In genomic region chr14:18238131-18238749, GRCm38 (mm10) we compare ENCODE assay signal across 1 mouse cellular context.
A peak's percentile ranks its signal among the peaks of the same experiment; 100 is the strongest.
TF ChIP-seq lines count a peak whose summit lies in the region.

No protein-coding gene starts in this region.

TF ChIP-seq in MEL, 35 proteins besides CTCF, POLR2A, EP300 and RAD21 (continued from another document):
- TF ChIP-seq POLR2AphosphoS2 (IDR thresholded peaks at IDR 0.05; ENCODE audit: low read length) (no peak; the same call in 1 of the 2 replicates), E2F4 (IDR thresholded peaks at IDR 0.05; ENCODE audit: borderline replicate concordance, low read depth, low read length) (no peak), SIN3A (IDR thresholded peaks at IDR 0.05; ENCODE audit: low read length) (peak; percentile 98), TCF12 (IDR thresholded peaks at IDR 0.05; ENCODE audit: low read depth, low read length) (no peak), USF1 (IDR thresholded peaks at IDR 0.05; ENCODE audit: low read depth, low read length) (peak; percentile 92), MYC (IDR thresholded peaks at IDR 0.05; ENCODE audit: low read depth, low read length) (peak; percentile 54), MAFK (IDR thresholded peaks at IDR 0.05; ENCODE audit: borderline replicate concordance, low read depth, low read length) (no peak), KAT2A (conservative IDR thresholded peaks at IDR 0.05; ENCODE audit: low read depth, low read length) (no peak), MEF2A (IDR thresholded peaks at IDR 0.05; ENCODE audit: extremely low read depth, insufficient replicate concordance, low read depth, low read length, poor library complexity, severe bottlenecking) (no peak), GATA1 (IDR thresholded peaks at IDR 0.05; ENCODE audit: low read depth, low read length) (no peak), CHD2 (IDR thresholded peaks at IDR 0.05; ENCODE audit: low read length) (no peak), GABPA (IDR thresholded peaks at IDR 0.05; ENCODE audit: low read depth, low read length) (no peak)
